Mouse (Mus musculus) kidney, embryonic 14.5 days (tissue): ENCODE measurements around the gene Clasrp. TPM values are rescaled to one million over a fixed set of nuclear protein-coding genes. Genes with fewer than 3 reads are reported as not detected.

Experiments
- ATAC-seq: fragments of 200-750 bp; cut with Nextera tagmentation; 2 replicates; pipeline ENCODE4 v1.8.0; 2017; ENCODE audit warnings: moderate number of reproducible peaks, mild to moderate bottlenecking, moderate TSS enrichment, moderate library complexity; ENCODE audit not compliant: low FRiP score, low TSS enrichment
- H3K27ac ChIP-seq: fragments of 300-500 bp; sonication (generic); 2 replicates; pipeline ENCODE4 v1.5.1; 2014; ENCODE audit warnings: low read depth, mild to moderate bottlenecking, low read length, moderate library complexity, mixed read lengths
- H3K27me3 ChIP-seq: fragments of 300-500 bp; sonication (generic); 2 replicates; pipeline ENCODE4 v1.6.1; 2014; ENCODE audit warnings: mild to moderate bottlenecking, low read length; ENCODE audit not compliant: control insufficient read depth, insufficient read depth
- H3K36me3 ChIP-seq: fragments of 300-500 bp; sonication (generic); 2 replicates; pipeline ENCODE4 v1.6.1; 2014; ENCODE audit warnings: low read length, mixed read lengths; ENCODE audit not compliant: control insufficient read depth, insufficient read depth
- H3K4me1 ChIP-seq: fragments of 300-500 bp; sonication (generic); 2 replicates; pipeline ENCODE4 v1.6.1; 2014; ENCODE audit warnings: low read length, mixed read lengths; ENCODE audit not compliant: control insufficient read depth, insufficient read depth
- H3K4me2 ChIP-seq: fragments of 300-500 bp; sonication (generic); replicated peaks from 2 replicates; pipeline ENCODE4 v1.6.1; 2014; ENCODE audit warnings: low read depth, mild to moderate bottlenecking, low read length
- H3K4me3 ChIP-seq: fragments of 300-500 bp; sonication (generic); 2 replicates; pipeline ENCODE4 v1.5.1; 2014; ENCODE audit warnings: mild to moderate bottlenecking, low read length
- H3K9ac ChIP-seq: fragments of 300-500 bp; sonication (generic); 2 replicates; pipeline ENCODE4 v1.6.1; 2014; ENCODE audit warnings: low read depth, mild to moderate bottlenecking, low read length, moderate library complexity
- H3K9me3 ChIP-seq: fragments of 300-500 bp; sonication (generic); 2 replicates; pipeline ENCODE4 v1.6.1; 2016; ENCODE audit warnings: low read length; ENCODE audit not compliant: control insufficient read depth
- WGBS: fragments of 180-500 bp; shearing (Covaris S2); extraction: QIAGEN DNeasy Blood & Tissue Kit; methylation state at CpG from one replicate; pipeline ENCODE4 v1.1.7; 2014; 5-methylcytosine and 5-hydroxymethylcytosine counted together
- polyA plus RNA-seq: library from polyadenylated mRNA; unstranded; fragments of >200 nt; fragmentation: Nextera tagmentation; extraction: Ambion mirVana; gene quantifications from 2 replicates; pipeline ENCODE4 v1.2.1, GENCODE M21; 2014

Gene Clasrp
- polyA plus RNA-seq, 1 experiment from 2014 or later = 48.4 TPM

- ATAC-seq = no peak
- Histone ChIP-seq H3K4me3 (no peak overlapping the region), H3K9ac (no peak overlapping the region), H3K4me2 (no peak overlapping the region), H3K27me3 (peaks cover 23% of the 10 kb centered on the region), H3K4me1 (peaks cover 17% of the 10 kb centered on the region), H3K36me3 (peaks cover 10% of the 10 kb centered on the region; the same call in 1 of the 2 replicates), H3K27ac (no peak overlapping the region), H3K9me3 (no peaks in the 10 kb centered on the region)
- 54% methylated on average over 3 of the region's 3 CpGs for WGBS
Observed at GRCm38 (mm10) chr7:19575559-19575958, 28.7 kb downstream of the Clasrp start.

GRCm38 (mm10) chr7:19573776-19574140, 30.5 kb downstream of the Clasrp start:
- no peak; the same call in 1 of the 2 replicates for ATAC-seq

GRCm38 (mm10) chr7:19572926-19573775, 31.1 kb downstream of the Clasrp start:
- H3K9me3 ChIP-seq = no peaks in the 10 kb centered on the region
- peak overlapping the region; percentile 85 for H3K27ac ChIP-seq
- H3K36me3 ChIP-seq = peaks cover 25% of the 10 kb centered on the region
- ATAC-seq = peak; percentile 87
- WGBS = under 1% methylated on average over 53 of the region's 53 CpGs
- H3K9ac ChIP-seq = peak overlapping the region; percentile 65
- peaks cover 17% of the 10 kb centered on the region for H3K4me1 ChIP-seq
- H3K27me3 ChIP-seq = peaks cover 21% of the 10 kb centered on the region
- H3K4me2 ChIP-seq = peak overlapping the region; percentile 85
- H3K4me3 ChIP-seq = peak overlapping the region; percentile 84

More at GRCm38 (mm10) chr7:19573776-19574140, 30.5 kb downstream of the Clasrp start:
- peak overlapping the region; percentile 85 for H3K4me2 ChIP-seq
- peak overlapping the region; percentile 85 for H3K27ac ChIP-seq
- H3K36me3 ChIP-seq = peaks cover 21% of the 10 kb centered on the region
- H3K9ac ChIP-seq = peak overlapping the region; percentile 65
- H3K4me3 ChIP-seq = peak overlapping the region; percentile 84
- peaks cover 17% of the 10 kb centered on the region for H3K4me1 ChIP-seq
- peaks cover 23% of the 10 kb centered on the region for H3K27me3 ChIP-seq
- WGBS = 22% methylated on average over 16 of the region's 16 CpGs
- H3K9me3 ChIP-seq = no peaks in the 10 kb centered on the region

GRCm38 (mm10) chr7:19569647-19570046, 34.6 kb downstream of the Clasrp start:
- H3K9ac ChIP-seq = no peak overlapping the region
- no peak overlapping the region for H3K4me2 ChIP-seq
- H3K27me3 ChIP-seq = no peaks in the 10 kb centered on the region
- peaks cover 10% of the 10 kb centered on the region for H3K4me1 ChIP-seq
- no peak overlapping the region for H3K4me3 ChIP-seq
- WGBS = 88% methylated on average over 3 of the region's 3 CpGs
- ATAC-seq = no peak
- no peaks in the 10 kb centered on the region for H3K9me3 ChIP-seq
- no peak overlapping the region for H3K27ac ChIP-seq
- H3K36me3 ChIP-seq = peaks cover 40% of the 10 kb centered on the region

GRCm38 (mm10) chr7:19567426-19567825, 36.9 kb downstream of the Clasrp start:
- ATAC-seq = no peak
- no peak overlapping the region for H3K4me3 ChIP-seq
- H3K4me1 ChIP-seq = peaks cover 8% of the 10 kb centered on the region
- H3K4me2 ChIP-seq = no peak overlapping the region
- H3K36me3 ChIP-seq = peaks cover 48% of the 10 kb centered on the region
- H3K27me3 ChIP-seq = no peaks in the 10 kb centered on the region
- WGBS = 90% methylated on average over 8 of the region's 8 CpGs
- H3K9ac ChIP-seq = no peak overlapping the region
- no peaks in the 10 kb centered on the region for H3K9me3 ChIP-seq
- no peak overlapping the region for H3K27ac ChIP-seq

GRCm38 (mm10) chr7:19565803-19566202, 38.5 kb downstream of the Clasrp start:
- peaks cover 46% of the 10 kb centered on the region for H3K36me3 ChIP-seq
- H3K9ac ChIP-seq = no peak overlapping the region
- H3K9me3 ChIP-seq = no peaks in the 10 kb centered on the region
- no peak overlapping the region for H3K27ac ChIP-seq
- 96% methylated on average over 2 of the region's 2 CpGs for WGBS
- no peak overlapping the region for H3K4me2 ChIP-seq
- H3K4me3 ChIP-seq = no peak overlapping the region
- peaks cover 1% of the 10 kb centered on the region for H3K4me1 ChIP-seq
- H3K27me3 ChIP-seq = no peaks in the 10 kb centered on the region
- no peak for ATAC-seq

GRCm38 (mm10) chr7:19564455-19564854, 39.8 kb downstream of the Clasrp start:
- Histone ChIP-seq H3K27me3 (no peaks in the 10 kb centered on the region), H3K9ac (no peak overlapping the region), H3K36me3 (peaks cover 33% of the 10 kb centered on the region), H3K4me3 (no peak overlapping the region), H3K4me1 (peaks cover 13% of the 10 kb centered on the region), H3K9me3 (no peaks in the 10 kb centered on the region), H3K4me2 (no peak overlapping the region), H3K27ac (no peak overlapping the region)
- no peak for ATAC-seq
- WGBS = 94% methylated on average over 4 of the region's 4 CpGs

GRCm38 (mm10) chr7:19563884-19564283, 40.4 kb downstream of the Clasrp start:
- H3K36me3 ChIP-seq = peaks cover 29% of the 10 kb centered on the region
- no peak overlapping the region for H3K27ac ChIP-seq
- H3K9ac ChIP-seq = no peak overlapping the region
- H3K4me3 ChIP-seq = no peak overlapping the region
- ATAC-seq = no peak
- no peak overlapping the region for H3K4me2 ChIP-seq
- peaks cover 13% of the 10 kb centered on the region for H3K4me1 ChIP-seq
- H3K9me3 ChIP-seq = no peaks in the 10 kb centered on the region
- WGBS = 87% methylated on average over 3 of the region's 3 CpGs
- no peaks in the 10 kb centered on the region for H3K27me3 ChIP-seq

- Histone ChIP-seq H3K9ac (peak within 1 kb of the TSS; percentile 94), H3K4me2 (peak within 1 kb of the TSS; percentile 90), H3K36me3 (peaks cover 28% of the 10 kb centered on the region), H3K27ac (peak within 1 kb of the TSS; percentile 93), H3K9me3 (no peaks in the 10 kb centered on the region), H3K27me3 (no peaks in the 10 kb centered on the region), H3K4me3 (peak within 1 kb of the TSS; percentile 64), H3K4me1 (peaks cover 13% of the 10 kb centered on the region)
- peak; percentile 44; the same call in 1 of the 2 replicates for ATAC-seq
- 2% methylated on average over 19 of the region's 19 CpGs for WGBS
Observed at GRCm38 (mm10) chr7:19562643-19563410, 41.5 kb downstream of the Clasrp start, which contains the start of gene Ppp1r37. Gene Ppp1r37 (minus strand): TSS chr7:19563076.
